Mouse (Mus musculus) adrenal gland, postnatal 4 days (tissue): ENCODE data around the gene Togaram1. TPM values are rescaled to one million over a fixed set of nuclear protein-coding genes. Genes with fewer than 3 reads are reported as not detected.

Experiments used
- DNase-seq, 2 experiments: peaks; one replicate each; pipeline ENCODE4 v3.0.0; 2021 to 2022; ENCODE audit warnings: low spot score in 2 of 2, mixed read lengths in 2 of 2
- long read RNA-seq, 2 experiments: library from polyadenylated mRNA; stranded (forward); transcript quantifications; one replicate each; pipeline ENCODE4 v2.0.0; 2021
- total RNA-seq, 2 experiments: library from RNA; stranded (reverse); gene quantifications; 2 replicates each; pipeline ENCODE4 v1.2.3; 2021

The Togaram1 gene
- 10 to 100 TPM; 33.2 to 34.1 TPM for total RNA-seq
- long read RNA-seq, experiment 1, result 0 reads
- long read RNA-seq, experiment 2, full-length matches to known transcripts, result 1 of 7 reads
- long read RNA-seq, experiment 2, partial matches to known transcripts, result 5 of 7 reads
- long read RNA-seq, experiment 2, other reads (novel, unspliced or antisense), result 1 of 7 reads

DNA sequence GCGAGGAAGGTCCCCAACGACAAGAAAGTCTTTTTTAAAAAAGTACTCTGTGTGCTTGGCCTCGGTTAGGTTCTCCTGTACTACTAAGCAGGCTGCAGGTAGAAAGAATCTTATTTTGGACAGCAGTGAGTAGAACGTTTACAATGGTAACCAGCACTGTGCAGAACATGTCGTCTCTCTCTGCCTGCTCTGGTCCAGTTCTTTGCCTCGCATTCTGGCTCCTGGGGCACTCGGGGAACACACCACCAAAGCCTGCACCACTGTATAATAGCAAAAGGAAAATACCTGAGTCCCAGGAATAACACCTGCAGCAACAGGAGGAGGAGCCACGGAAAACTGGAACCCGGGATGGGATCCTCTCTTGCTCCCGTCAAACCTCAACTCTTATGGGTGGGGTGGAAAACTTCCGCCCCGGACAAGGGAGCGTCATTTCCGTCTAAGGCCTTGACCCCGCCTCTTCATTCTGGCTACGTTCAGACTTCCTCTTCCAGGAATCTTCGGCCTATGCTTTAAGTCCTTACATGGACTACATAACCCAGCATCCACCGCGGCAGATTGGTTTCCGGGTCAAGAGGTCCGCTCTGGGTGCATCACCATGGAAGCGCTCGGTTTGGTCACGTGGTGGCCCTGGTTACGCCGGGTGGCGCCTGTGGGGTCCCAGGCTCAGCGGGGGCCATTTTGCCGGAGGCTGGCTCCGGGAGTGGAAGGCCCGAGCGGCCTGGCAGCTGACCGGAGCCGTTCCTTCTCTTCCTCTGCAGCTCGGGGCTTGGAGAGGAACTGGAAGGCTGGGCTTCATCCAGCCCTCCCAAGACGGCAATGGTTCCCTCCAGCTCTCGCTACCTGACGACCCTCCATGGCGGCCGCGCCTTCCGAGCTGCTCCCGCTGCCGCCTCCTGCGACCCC lies at the start of gene Togaram1, which contains the start of gene Klhl28:
TSS of gene Togaram1 (plus strand) at position 681 of the 903 bp plus-strand sequence.
TSS of gene Klhl28 (minus strand) at position 411 of the 903 bp plus-strand sequence.
- peak; percentile 96 to 98 for DNase-seq

DNA sequence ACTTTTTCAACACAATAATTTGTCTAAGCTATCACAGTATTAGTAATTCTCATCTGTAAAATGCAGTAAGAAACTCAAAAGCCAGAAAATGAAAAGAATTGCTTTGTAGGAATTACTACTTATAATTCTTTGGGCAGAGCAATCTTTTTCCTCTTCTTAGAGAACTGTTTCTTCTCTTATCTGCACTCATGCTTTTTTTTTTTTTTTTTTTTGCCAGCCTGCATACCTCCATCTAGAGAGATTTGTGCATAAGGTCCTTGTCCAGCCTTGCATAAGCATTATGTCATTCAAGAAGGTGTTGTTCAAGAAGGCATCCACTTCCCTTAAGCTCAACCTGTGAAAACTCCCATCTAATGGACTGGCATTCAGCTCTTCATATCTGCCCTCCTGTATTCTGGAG lies 48.9 kb upstream of the Togaram1 start:
- no peak for DNase-seq

DNA sequence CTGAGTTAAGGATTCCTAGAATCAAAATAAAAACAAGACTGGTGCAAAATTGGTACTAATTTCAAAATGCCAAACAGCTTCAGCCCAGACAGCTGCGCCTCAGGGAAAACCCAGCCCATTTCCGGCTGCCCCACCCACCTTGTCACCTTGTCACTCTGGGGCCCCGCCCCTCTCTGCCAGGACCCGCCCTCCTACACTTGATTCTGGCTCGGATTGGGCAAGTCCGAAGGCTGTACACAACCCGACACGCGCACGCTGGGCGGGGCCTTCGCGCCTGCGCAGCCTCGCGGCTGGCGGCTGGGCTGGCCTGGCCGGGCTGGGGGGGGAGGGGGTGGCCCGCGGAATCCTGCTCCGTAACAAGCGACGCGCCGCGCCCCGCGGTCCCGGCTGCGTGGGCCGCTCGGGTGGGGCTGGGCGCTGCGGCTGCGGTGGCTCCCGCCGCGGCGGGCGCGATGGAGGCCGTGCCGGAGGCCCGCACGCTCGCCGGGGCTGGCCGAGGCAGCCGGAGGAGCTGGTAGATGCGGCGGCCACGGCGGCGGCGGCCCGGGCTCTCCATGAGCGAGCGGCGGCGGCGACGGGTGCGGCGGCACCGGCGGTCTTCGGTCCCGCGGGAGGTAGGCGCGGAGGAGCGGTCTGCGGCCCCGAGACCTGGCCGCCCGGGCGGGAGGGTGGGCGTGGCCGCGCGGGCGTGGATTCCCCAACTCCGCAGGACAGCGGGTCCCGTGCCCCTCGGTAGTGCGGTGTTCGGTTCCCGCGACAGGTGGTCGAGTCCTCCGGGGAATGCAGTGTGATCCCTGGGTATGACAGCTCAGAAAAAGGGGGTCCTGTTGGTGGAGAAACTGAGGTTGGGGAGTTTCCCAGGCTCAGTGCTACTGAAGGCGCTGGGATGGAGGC lies 47.8 kb upstream of the Togaram1 start, which contains the start of gene Gm527:
TSS of gene Gm527 (plus strand) at position 329 of the 894 bp plus-strand sequence.
- DNase-seq, result peak; percentile 86 to 91

DNA sequence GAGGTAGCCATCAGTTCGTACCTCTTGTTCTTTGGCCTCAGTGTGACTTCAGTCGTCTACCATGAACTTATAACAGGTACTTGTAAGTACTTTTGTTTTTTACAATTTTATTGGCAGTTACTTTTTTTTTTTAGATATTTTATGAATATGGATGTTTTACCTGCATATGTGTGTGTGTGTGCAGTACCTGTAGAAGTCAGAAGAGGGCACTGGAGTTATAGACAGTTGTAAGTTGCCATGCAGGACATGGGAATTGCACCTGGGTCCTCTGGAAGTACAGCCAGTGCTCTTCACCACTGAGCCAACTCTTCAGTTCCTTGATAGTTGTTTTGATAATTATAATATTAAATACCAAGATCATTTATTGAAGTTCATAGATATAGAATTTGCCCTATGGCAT lies 28.1 kb upstream of the Togaram1 start:
- no peak for DNase-seq

DNA sequence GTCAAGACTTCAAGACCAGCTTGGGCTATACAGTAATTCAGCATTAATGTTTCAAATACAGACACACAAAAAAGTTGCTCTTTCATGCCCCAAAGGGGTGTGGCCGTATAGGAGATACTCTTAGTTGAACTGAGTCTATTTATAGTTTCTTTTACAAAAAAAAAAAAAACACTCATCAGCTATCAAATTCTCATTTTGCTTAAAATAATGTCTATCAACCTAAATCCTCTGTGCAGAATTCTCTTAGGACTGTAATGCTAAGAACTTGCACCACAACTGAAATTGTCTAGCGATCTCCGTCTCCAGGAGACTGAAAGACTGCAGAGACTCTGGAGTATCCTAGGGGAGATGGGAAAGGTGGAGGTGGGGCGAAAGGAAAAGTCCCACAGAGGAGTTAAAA lies 1.0 kb upstream of the Togaram1 start:
- no peak for DNase-seq

DNA sequence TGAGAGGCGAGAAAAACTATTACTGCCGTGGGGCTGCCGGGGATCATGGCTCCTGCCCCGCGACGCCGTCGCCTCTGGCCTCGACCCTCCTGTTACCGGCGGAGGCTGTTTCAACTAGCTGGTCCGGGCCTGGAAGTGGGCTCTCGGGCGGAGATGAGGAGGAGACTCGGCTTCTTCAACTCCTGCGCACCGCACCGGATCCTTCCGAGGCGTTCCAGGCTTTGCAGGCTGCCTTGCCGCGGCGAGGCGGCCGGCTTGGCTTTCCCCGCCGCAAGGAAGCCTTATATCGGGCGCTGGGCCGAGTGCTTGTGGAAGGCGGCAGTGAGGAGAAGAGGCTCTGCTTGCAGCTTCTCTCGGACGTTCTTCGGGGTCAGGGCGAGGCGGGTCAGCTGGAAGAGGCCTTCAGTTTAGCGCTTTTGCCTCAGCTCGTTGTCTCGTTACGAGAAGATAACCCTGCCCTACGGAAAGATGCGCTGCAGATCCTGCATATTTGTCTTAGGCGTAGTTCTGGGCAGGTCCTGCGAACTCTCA lies 562 bp downstream of the Togaram1 start:
- peak; percentile 18 to 19 for DNase-seq

DNA sequence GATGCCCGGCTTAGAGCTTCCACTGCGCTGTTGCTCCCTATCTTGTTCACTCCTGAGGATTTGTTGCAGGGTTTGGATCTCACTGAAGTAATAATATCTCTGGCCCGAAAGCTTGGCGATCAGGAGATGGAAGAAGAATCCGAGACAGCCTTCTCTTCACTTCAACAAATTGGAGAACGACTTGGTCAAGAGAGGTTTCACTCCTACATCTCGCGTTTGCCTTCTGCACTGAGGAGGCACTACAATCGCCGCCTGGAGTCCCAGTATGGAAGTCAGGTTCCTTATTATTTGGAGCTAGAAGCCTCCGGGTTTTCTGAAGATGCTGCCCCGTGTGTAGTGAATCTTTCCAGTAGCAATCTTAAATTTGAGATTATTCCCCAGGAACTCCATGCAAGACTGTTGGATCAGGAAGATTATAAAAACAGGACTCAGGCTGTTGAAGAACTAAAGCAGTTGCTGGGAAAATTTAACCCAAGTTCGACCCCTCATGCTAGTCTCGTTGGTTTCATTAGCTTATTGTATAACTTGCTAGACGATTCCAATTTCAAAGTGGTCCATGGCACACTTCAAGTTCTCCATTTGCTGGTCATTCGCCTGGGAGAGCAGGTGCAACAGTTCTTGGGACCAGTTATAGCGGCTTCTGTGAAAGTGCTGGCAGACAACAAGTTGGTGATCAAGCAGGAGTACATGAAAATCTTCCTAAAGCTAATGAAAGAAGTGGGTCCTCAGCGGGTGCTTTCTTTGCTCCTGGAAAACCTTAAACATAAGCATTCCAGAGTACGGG lies 1.2 kb downstream of the Togaram1 start:
- no peak for DNase-seq

DNA sequence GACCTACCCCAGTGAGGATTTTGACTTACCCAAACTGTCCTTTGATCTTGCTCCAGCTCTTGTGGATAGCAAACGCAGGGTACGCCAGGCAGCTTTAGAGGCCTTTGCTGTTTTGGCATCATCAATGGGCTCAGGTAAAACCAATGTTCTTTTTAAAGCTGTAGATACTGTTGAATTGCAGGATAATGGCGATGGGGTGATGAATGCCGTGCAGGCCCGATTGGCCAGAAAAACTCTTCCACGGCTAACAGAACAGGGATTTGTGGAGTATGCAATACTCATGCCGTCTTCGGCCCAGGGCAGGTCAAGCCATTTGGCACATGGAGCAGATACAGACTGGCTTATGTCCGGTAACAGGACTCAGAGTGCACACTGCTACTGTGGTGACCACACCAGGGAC lies 1.9 kb downstream of the Togaram1 start:
- DNase-seq, result no peak

DNA sequence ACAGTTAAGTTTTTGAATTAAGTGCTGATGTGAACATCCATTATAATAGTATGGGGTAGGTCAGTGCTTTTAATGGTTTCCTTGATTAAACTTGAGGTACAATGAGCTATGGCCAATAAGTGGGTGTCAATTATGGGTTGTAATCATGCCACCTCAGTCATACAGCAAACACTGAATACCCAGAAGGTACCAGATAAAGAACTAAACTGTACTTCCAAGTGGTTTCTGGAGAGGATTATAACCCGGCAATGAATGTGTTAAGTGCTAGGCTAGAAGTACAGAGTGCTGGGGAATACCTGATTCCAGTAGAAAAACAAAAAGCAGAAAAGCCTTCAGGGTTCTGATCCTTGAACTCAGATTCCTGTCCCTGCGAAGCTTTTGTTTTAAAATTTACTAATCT lies 2.5 kb downstream of the Togaram1 start:
- DNase-seq, result no peak

DNA sequence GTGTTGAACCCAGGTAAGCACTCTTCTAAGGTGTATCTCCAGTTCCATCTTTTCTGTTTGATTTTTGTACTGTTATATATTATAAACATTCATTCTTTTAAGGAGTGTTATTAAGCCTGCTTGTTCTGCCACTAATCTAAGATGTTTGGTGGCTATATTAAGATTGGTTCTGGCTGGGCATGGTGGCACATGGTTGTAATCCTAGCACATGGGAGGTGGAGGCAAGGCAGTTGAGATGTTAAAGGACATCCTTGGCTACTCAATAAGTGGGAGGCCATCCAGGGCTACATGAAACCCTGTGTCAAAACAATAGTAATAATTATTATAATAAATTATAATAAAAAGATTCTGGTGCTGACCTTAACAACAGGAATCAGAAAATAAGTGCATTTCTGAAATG lies 5.8 kb downstream of the Togaram1 start:
- no peak for DNase-seq

DNA sequence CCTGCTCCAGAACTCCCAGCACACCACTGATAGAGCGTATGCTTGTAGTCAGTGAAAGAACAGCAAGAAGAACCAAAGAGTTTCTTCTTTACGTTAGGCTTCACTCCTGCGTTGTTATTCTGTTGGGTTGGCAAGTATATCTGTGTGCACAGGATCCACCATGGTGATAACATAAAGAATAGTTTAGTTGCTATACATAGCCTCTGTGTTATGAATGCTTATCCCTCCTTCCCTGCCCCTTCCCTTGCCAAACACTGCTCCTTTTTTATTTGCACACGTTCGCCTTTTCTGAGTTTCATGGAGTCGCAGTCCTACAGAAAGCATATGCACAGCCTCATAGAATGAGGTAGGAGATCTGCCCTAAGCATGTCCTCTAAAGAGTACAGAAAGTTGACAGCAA lies 6.5 kb downstream of the Togaram1 start:
- no peak for DNase-seq

DNA sequence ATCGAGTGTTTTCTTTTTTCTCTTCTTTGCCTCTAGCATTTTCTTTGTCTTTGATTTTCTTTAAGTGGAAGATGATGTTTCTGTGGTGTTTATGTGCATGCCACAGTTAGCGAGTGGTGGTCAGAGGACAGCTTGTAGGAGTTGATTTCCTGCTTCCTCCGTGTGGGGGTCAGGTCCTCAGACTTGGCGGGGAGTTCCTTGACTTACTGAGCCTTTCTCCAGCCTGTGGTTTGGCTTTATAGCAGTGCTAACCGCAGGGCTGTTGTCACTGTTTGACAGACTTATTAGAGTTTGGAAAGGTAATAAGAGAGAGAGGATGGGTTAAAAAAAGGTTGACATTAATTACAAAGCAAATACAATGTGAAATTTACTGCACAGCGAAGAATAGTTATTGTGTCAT lies 10.0 kb downstream of the Togaram1 start:
- no peak for DNase-seq

DNA sequence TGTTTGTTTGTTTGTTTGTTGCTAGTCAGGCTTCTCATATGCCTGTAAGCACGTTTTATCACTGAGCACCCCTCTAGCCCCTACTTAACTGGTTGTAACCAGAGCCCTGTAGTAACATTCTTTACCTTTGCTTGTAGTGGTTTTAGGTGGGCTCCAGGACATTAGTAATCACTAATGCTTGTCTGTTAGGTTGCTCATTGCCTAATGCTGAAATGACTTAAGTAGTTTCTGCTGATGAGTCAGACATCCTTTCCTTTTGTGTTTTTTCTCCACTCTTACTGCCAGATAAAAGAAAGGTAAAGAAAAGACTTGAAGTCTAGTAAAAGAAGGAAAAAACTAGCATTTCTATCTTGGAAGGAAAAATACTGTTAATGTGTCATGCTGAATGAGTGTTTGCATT lies 10.6 kb downstream of the Togaram1 start:
- DNase-seq, result no peak

DNA sequence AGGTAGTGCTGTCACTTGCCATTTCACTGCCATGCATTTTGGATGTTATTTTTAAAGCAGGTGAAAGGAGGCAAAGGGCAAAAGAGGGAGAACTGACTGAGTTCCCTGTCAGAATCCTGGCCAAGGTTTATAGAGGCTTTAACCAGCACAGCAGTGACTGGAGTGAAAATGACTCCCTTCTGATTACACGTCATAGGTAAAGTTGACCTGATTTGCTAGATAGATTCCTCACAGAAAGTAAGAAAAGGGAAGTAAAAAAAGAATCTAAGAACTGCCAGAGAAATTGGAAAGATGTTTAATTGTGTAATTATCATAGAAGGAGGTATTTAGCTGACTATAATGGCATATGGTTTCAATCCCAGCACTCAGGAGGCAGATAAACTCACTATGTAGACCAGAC lies 11.9 kb downstream of the Togaram1 start:
- DNase-seq, result no peak

DNA sequence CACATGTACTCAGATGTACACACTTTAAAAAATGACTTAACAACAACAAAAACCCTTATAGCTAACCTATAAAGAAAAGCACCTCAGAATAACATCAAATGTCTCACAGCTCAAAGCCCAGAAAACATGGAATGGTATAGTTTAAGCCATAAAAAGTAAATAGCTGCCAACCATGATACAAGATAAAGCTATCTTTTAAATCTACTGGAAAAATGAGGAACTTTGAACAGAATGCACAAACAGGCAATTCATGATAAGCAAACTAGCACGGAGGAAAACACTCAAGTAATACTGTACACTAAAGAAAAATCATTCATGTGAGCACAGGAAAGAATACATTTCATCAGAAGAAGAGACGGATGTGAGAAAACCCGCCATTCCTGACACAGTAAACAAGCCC lies 42.1 kb downstream of the Togaram1 start:
- DNase-seq, result no peak

DNA sequence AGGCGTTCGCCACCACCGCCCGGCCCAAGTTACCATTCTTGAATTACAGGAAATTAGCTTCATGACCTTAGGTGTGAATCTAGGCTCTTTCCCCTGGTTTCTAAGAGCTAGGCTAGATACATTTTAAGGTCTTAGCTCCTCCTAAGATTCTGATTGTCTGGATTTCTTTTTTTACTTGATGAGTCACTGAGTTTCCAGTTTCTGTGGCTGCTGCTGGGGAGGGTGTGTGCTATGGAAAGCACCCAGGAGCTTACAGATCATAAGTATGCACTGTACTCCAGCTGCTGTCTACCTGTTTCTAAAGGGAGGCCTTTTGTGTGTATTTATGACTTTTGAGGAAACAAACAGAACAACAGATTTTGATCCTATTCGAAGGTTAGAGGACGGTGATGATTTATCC lies 57.2 kb downstream of the Togaram1 start:
- DNase-seq, result no peak

DNA sequence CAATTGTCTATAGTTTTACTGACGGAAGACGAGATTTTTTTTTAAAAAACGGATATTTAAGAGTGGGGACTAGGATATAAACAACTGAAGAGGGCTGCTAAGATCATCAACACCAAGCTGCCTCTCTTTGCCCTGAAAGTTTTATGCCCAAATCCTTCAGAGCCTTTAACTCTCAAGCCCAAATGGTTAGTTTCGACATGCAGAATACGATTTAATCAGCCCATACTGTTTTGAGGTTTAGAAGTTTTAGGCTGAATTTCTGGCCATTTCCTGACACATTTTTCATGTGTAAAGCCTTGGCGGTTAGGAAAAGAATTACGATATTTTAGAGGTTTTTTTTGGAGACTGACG lies 70.2 kb downstream of the Togaram1 start:
- DNase-seq, result no peak

DNA sequence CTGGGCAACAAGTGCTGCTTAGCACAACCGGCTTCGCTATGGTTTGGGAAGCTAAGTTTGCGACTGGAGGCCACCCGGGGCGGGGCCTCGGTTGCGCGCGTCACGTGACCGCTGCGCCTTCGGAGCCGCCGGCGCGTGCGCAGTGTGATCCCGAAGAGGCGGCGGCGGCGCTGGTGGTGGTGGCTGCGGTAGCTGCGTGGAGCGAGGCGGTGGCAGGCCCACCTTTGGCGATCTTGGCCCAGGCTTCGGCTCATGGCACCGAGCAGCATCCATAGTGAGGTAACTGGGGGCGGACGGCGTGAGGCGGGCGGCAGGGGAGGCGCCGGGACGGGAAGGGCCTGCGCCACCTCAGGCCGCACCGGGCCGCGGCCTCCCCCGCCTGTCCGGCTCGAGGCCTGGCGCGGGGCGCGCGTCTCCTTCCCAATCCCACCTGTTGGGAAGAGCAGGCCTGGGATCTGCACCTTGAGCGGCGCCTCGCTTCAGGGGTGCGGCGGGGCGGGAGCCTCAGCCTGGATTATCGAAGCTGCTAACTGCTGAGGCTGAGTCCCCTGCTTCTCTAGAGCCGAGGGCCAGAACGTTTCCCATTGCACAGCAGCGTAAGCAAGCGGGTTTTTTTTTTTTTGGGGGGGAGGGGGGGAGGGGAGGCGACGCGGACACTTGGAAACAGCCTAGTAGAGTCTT lies 70.7 kb downstream of the Togaram1 start, which contains the start of gene Prpf39:
TSS of gene Prpf39 (plus strand) at position 144 of the 681 bp plus-strand sequence.
- DNase-seq, result peak; percentile 73 to 78

DNA sequence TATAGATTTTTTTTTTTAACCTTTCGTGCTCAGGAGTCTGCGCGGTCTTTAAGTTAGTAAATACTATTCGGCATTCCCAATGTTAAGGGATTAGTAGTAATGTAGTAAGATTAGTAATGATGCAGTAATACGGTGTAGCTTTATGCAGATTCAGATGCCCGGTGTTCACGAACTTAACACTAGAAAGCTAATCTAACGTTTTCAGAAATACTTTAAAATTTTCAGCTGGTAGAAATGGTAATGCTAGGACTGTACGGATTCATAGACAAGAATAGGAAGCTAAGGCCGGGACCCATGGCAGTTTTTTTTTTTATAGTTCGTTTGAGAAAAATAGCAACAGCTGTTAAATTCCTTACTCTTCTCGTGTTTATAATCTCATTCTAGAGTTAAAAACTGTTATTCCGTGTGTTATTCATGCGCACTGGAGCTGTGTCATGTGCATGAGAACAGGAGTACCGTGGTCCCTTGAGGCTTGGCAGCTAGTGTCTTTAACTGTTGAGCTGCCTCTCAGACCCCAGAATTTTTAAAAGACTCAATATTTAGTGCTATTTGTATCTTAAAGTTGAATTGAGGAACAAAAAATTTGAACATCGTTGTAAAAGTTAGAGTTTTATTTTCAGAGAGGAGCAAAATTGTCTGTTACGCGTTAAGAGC lies 71.4 kb downstream of the Togaram1 start:
- DNase-seq, result no peak
